15 mouse cellular contexts compared by ENCODE assay signal in the genomic region with DNA sequence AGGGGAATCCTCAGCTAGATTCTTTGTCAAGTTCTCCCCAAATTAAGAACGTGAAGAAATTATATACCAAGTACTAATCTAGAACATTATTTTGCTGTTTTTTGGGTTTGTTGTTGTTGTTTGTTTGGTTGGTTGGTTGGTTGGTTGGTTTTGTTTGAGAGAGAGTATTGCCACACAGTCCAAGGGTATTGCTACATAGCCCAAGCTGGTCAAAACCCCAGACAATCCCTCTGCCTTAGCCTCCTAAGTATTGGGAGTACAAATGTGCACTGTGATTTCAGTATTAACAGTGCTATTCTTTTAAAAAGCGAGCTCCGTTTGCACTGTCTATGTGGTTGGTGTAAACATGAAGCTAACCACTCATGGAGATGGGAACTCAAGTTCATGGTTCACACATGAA.
"Had no signal": no experiment of that assay in that cellular context is flagged by ENCODE, and none has a peak within 500 bp of the region (broad histone marks: within the 10 kb centered on the region; RNA-seq: fewer than 3 reads in every experiment).

No protein-coding gene starts in this region.

- H3K4me1 ChIP-seq: kidney, embryonic 15.5 days; neural tube, embryonic 12.5 days; neural tube, embryonic 15.5 days; stomach, embryonic 15.5 days had no signal

- DNase-seq: kidney, adult 11 months; kidney, adult 8-10 months; kidney, postnatal 10 days; kidney, postnatal 36 days; layer of hippocampus, postnatal 36 days; midbrain, embryonic 14.5 days; retina, postnatal 1 day; right cerebral cortex, postnatal 25 days; spleen, adult 18-20 months; thymus, postnatal 25 days had no signal

- H3K4me3 ChIP-seq: kidney, embryonic 15.5 days; left cerebral cortex, adult 2 months; neural tube, embryonic 12.5 days; neural tube, embryonic 15.5 days; stomach, embryonic 15.5 days had no signal
